Mouse (Mus musculus) cerebellum, adult 2 months (tissue): ENCODE data around the gene Sp2. TPM values are rescaled to one million over a fixed set of nuclear protein-coding genes. Genes with fewer than 3 reads are reported as not detected.

ENCODE experiments used
- DNase-seq, 2 experiments: peaks; one replicate each; pipeline ENCODE4 v3.0.0; 2021
- H3K27ac ChIP-seq: fragments of 200-500 bp; 2 replicates; pipeline ENCODE4 v1.5.1; 2012; ENCODE audit warnings: low read length, control low read depth, inconsistent platforms; ENCODE audit not compliant: insufficient read depth
- H3K27me3 ChIP-seq: fragments of 200-500 bp; 2 replicates; pipeline ENCODE4 v1.6.1; 2012; ENCODE audit warnings: inconsistent platforms, mild to moderate bottlenecking, low read length, moderate library complexity; ENCODE audit not compliant: control insufficient read depth, insufficient read depth
- H3K4me1 ChIP-seq: fragments of 200-500 bp; 2 replicates; pipeline ENCODE4 v1.6.1; 2011; ENCODE audit warnings: low read length; ENCODE audit not compliant: control insufficient read depth, insufficient read depth
- H3K4me3 ChIP-seq: fragments of 200-500 bp; replicated peaks from 2 replicates; pipeline ENCODE3; 2011; ENCODE audit warnings: mild to moderate bottlenecking, low read depth, low read length, control low read depth; ENCODE audit not compliant: insufficient read depth
- CTCF ChIP-seq: fragments of 200-500 bp; IDR thresholded peaks from 2 replicates; pipeline ENCODE4 v1.5.1; 2011; ENCODE audit warnings: low read depth, mild to moderate bottlenecking, control low read depth, low read length, moderate library complexity, borderline replicate concordance; ENCODE audit not compliant: insufficient read depth
- POLR2A ChIP-seq: fragments of 200-500 bp; IDR thresholded peaks from 2 replicates; pipeline ENCODE4 v1.6.1; 2011; ENCODE audit warnings: low read length, control low read depth, borderline replicate concordance; ENCODE audit not compliant: insufficient read depth
- WGBS: fragments of 180-500 bp; shearing (Covaris S2); methylation state at CpG from one replicate; pipeline ENCODE4 v1.1.7; 2018; 5-methylcytosine and 5-hydroxymethylcytosine counted together
- polyA plus RNA-seq: library from polyadenylated mRNA; depleted of rRNA; stranded (reverse); fragments of >200 nt; gene quantifications from 2 replicates; pipeline ENCODE4 v1.2.3, GENCODE M21; 2012

Gene Sp2
- polyA plus RNA-seq, 1 experiment: 15.4 TPM

DNA sequence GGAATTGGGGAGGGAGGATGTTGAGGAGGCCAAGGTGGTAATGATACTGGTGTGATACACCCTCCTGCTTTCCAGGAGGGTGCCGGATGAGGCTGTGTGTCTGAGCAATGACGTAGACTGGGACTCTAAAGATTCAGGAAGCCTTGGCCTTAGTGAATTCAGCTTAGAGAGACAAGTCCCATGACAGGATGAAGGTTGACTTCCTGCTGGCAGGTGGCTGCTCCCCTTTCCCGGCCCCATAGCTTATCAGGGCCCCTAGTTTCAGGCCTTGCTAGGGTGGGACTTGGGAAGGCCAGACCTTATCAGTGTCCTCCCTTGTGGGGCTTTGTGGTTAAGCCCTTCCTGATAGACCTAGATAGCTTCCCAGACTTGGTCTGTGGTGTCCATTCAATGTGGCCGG, 34.9 kb downstream of the Sp2 start:
- H3K27me3 ChIP-seq: no peaks in the 10 kb centered on the region
- H3K27ac ChIP-seq: no peak overlapping the region
- no peak for DNase-seq
- no peak overlapping the region for H3K4me3 ChIP-seq
- WGBS: 98% methylated on average over 4 of the region's 4 CpGs
- TF ChIP-seq CTCF (no peak), POLR2A (no peak)
- H3K4me1 ChIP-seq: peaks cover 11% of the 10 kb centered on the region

DNA sequence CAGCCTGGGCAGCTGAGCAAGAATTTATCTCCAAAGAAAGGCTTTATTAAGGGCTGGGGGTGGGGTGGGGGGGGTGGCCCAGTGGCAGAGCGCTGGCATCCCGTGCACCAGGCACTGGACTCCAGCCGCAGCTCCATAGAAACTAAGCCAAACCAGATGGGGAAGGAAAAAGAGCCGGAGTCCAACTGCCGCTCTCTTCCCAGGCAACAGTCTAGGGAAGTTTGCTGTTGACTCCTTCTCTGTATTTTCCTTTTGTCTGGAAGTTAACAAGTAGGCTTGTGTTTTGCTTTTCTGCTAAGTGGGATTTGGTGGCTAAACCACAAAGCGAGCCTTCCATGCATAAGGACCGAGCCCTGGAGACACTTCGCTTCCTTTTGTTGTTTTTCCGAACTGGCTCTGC, 36.3 kb downstream of the Sp2 start:
- peaks cover 8% of the 10 kb centered on the region; the same call in 1 of the 2 replicates for H3K4me1 ChIP-seq
- H3K4me3 ChIP-seq: no peak overlapping the region
- H3K27ac ChIP-seq: no peak overlapping the region
- H3K27me3 ChIP-seq: no peaks in the 10 kb centered on the region
- no peak for DNase-seq
- no peak for TF ChIP-seq POLR2A
- no peak for TF ChIP-seq CTCF
- 50% methylated on average over 9 of the region's 9 CpGs for WGBS

DNA sequence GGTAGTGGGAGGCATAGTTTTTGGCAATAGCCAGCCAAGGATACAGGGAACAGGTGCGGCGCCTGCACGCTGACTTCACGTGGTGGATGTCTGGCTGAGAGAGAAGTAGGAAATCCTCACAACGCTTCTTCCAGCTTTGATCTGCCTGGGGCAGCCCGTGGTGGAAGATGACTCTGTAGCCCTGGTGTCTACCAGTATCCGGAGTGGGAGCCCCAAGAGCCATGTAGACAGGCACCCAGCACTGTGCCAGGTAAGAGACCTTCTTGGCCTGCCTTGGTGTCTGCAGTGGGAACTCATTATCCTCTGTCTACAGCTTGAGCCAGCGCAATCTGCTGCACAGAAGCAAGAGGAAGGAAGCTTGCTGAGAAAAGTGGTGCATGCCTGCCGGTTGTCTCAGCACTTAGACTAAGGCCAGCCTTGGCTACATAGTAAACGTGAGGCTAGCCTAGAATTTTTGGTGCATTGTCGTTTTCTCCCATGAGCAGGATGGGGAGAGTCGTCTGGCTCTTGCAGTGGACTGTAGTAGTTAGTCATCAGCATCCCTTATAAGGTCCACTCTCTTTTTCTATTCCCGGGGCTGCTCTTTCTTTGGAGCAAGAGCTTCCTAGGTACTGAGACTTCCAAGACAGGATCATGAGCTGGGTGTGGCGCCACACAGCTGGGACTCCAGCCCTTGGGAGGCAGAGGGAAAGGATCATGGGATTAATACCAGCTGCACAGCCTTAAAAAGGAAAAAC, 37.7 kb downstream of the Sp2 start:
- Histone ChIP-seq H3K27me3 (no peaks in the 10 kb centered on the region), H3K4me3 (no peak overlapping the region), H3K27ac (no peak overlapping the region; the same call in 1 of the 2 replicates), H3K4me1 (peaks cover 8% of the 10 kb centered on the region; the same call in 1 of the 2 replicates)
- TF ChIP-seq CTCF: no peak
- no peak for TF ChIP-seq POLR2A
- DNase-seq: no peak
- 39% methylated on average over 14 of the region's 14 CpGs for WGBS

DNA sequence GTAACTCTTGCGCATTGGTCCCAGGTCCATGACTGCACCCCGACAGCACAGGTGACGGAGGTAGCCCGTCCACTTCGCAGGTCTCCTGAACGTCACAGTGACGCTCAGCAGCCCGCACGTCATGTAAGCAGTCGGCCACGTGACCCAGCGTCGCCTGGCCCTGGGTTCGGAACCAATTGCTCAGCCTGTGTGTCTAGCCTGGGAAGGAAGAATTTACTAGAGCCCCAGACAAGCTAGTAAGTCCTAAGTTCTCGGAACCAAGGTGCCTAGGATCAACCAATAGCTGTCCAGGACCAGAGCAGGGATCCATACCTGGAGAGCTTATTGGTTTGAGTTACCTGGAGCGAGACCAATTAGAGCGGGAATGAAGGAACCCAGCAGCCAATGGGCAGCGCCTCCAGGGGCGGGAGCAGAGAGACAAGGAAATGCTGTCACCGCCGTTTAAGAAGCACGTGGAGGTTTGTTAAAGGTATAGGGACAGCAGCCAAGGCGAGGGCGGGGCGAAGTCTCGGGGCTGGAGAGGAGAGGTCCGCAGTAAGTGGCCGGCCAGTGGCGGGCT, 38.9 kb downstream of the Sp2 start, which contains the start of gene Pnpo:
Gene Pnpo (minus strand): TSS at position 241 of the 559 bp plus-strand sequence.
- WGBS: under 1% methylated on average over 29 of the region's 29 CpGs
- peak within 1 kb of the TSS; percentile 15 for H3K27ac ChIP-seq
- TF ChIP-seq POLR2A (peak; percentile 80), CTCF (no peak)

DNA sequence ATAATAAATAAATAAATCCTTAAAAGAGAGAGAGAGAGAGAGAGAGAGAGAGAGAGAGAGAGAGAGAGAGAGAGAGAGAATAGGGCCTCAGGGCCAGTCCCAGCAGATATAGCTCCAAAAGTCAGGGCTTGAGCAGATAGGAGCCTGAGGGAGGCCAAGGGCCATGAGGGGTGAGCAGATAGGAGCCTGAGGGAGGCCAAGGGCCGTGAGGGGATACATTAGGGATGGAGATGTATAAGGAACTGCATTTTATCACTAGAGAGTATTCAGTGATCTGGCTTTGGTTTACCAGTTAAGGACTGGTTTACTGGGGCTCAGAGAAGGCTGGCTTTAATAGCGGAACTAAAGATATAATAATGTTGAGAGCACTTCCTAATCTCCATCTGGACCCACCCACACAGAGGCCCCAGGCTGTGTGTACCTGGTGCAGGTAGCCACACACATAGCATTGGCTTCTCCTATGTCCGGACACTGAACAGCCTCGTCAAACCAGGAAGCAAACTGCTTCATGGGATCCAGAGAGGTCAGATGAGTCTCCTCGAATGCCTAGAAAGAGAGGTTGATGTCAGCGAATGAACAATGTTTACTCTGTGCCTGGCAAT, 40.7 kb downstream of the Sp2 start:
- 84% methylated on average over 6 of the region's 6 CpGs for WGBS
- Histone ChIP-seq H3K4me3 (no peak overlapping the region), H3K4me1 (peaks cover 8% of the 10 kb centered on the region; the same call in 1 of the 2 replicates), H3K27me3 (no peaks in the 10 kb centered on the region), H3K27ac (no peak overlapping the region)
- no peak for DNase-seq
- no peak for TF ChIP-seq POLR2A
- no peak for TF ChIP-seq CTCF

More for the DNA sequence above, 38.9 kb downstream of the Sp2 start, which contains the start of gene Pnpo:
- H3K4me3 ChIP-seq: peak within 1 kb of the TSS; percentile 57
- peaks cover 8% of the 10 kb centered on the region; the same call in 1 of the 2 replicates for H3K4me1 ChIP-seq
- peak; percentile 91 to 97 for DNase-seq
- no peaks in the 10 kb centered on the region for H3K27me3 ChIP-seq

DNA sequence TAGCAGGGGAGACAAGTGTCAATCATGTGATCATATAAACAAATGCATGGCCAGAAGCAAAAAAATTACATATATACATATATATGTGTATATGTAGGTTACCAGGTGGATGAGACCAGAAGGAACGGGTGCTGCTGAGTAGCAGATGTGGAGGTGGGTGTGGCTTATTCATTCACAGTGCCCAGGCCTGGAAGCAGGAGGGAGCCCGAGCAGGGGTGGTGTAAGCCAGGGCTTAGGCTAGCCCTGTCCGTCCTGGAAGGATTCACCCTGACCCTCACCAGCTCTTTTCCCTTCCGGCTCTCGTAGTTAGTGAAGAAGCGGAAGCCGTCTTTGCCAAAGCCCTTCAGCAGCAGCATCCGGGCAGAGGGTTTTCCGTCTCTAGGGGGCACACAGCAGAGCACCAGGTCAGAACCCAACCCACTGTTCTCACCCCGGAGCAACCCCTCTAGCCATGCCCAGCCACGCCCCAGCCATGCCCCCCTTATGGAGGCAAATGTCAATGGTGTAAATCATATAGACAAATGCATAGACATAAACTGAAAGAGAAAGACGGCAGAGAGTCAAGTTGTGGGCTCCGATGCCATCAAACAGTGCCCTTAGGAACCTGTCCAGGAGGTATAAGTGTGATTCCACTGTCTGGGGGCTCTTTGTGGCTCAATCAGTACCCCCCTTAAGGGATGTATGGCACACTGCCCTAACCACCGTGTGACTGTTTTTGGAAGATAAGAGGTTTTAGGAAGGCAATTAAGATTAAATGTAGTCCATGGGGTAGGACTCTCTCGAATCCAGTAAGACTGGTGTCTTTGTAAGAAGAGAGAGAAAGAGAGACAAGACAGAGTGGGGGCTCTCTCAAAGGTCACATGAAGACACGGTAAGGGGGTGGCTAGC, 41.9 kb downstream of the Sp2 start:
- Histone ChIP-seq H3K4me1 (peaks cover 8% of the 10 kb centered on the region; the same call in 1 of the 2 replicates), H3K27ac (no peak overlapping the region), H3K4me3 (no peak overlapping the region), H3K27me3 (no peaks in the 10 kb centered on the region)
- no peak for TF ChIP-seq POLR2A
- TF ChIP-seq CTCF: no peak
- WGBS: 68% methylated on average over 16 of the region's 16 CpGs
- no peak for DNase-seq

DNA sequence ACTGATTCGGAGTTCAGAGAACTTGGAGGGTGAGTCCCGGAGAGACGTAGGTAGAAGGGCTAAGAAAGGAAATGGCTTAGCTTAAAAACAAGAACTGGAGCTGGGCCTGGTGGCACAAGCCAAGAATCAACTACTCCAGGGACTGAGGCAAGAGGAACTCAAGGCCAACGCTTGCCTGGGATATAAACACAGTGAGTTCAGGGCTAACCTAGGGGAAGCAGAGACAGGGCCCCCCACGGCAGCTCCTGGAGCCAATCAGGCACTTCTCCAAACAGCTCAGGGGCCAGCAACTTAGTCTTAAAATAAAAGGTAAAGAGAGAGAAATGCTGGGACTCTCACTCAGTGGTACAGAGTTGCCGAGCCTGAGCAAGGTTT, 44.3 kb downstream of the Sp2 start:
- Histone ChIP-seq H3K4me1 (no peaks in the 10 kb centered on the region), H3K4me3 (no peak overlapping the region), H3K27ac (no peak overlapping the region), H3K27me3 (no peaks in the 10 kb centered on the region)
- no peak for DNase-seq
- no peak for TF ChIP-seq CTCF
- TF ChIP-seq POLR2A: no peak
- WGBS: 81% methylated on average over 6 of the region's 6 CpGs
